Mouse (Mus musculus): ENCODE data around the gene Pecam1.

Gene Pecam1

GRCm38 (mm10) chr11:106751039-106752018 is 901 bp upstream of the Pecam1 start, which contains the start of gene Milr1:
Milr1 (plus strand) TSS chr11:106751226.
- TF ChIP-seq GATA4 (IDR thresholded peaks at IDR 0.05; ENCODE audit: insufficient replicate concordance, low read length) = no peak

- no peak for TF ChIP-seq GATA4 (IDR thresholded peaks at IDR 0.05; ENCODE audit: insufficient replicate concordance, low read length)
These were observed 5.5 kb downstream of the Pecam1 start for GRCm38 (mm10) chr11:106744949-106745348.

GRCm38 (mm10) chr11:106742388-106742841 is 8.0 kb downstream of the Pecam1 start:
- no peak for TF ChIP-seq GATA4 (IDR thresholded peaks at IDR 0.05; ENCODE audit: insufficient replicate concordance, low read length)

GRCm38 (mm10) chr11:106741826-106742225 is 8.6 kb downstream of the Pecam1 start:
- no peak for TF ChIP-seq GATA4 (IDR thresholded peaks at IDR 0.05; ENCODE audit: insufficient replicate concordance, low read length)

- TF ChIP-seq GATA4 (IDR thresholded peaks at IDR 0.05; ENCODE audit: insufficient replicate concordance, low read length) = no peak
These were observed 9.2 kb downstream of the Pecam1 start for GRCm38 (mm10) chr11:106741232-106741631.

- no peak for TF ChIP-seq GATA4 (IDR thresholded peaks at IDR 0.05; ENCODE audit: insufficient replicate concordance, low read length)
These were observed 11.3 kb downstream of the Pecam1 start for GRCm38 (mm10) chr11:106739116-106739515.

GRCm38 (mm10) chr11:106737178-106737621 is 13.2 kb downstream of the Pecam1 start:
- TF ChIP-seq GATA4 (IDR thresholded peaks at IDR 0.05; ENCODE audit: insufficient replicate concordance, low read length) = no peak

GRCm38 (mm10) chr11:106736614-106737013 is 13.8 kb downstream of the Pecam1 start:
- TF ChIP-seq GATA4 (IDR thresholded peaks at IDR 0.05; ENCODE audit: insufficient replicate concordance, low read length) = no peak

GRCm38 (mm10) chr11:106730714-106731113 is 19.7 kb downstream of the Pecam1 start:
- no peak for TF ChIP-seq GATA4 (IDR thresholded peaks at IDR 0.05; ENCODE audit: insufficient replicate concordance, low read length)

GRCm38 (mm10) chr11:106729656-106730055 is 20.8 kb downstream of the Pecam1 start:
- no peak for TF ChIP-seq GATA4 (IDR thresholded peaks at IDR 0.05; ENCODE audit: insufficient replicate concordance, low read length)

GRCm38 (mm10) chr11:106728402-106729366 is 21.7 kb downstream of the Pecam1 start:
- TF ChIP-seq GATA4 (IDR thresholded peaks at IDR 0.05; ENCODE audit: insufficient replicate concordance, low read length) = peak; percentile 76

- TF ChIP-seq GATA4 (IDR thresholded peaks at IDR 0.05; ENCODE audit: insufficient replicate concordance, low read length) = no peak
These were observed 22.5 kb downstream of the Pecam1 start for GRCm38 (mm10) chr11:106727967-106728366.

- TF ChIP-seq GATA4 (IDR thresholded peaks at IDR 0.05; ENCODE audit: insufficient replicate concordance, low read length) = no peak
These were observed 26.1 kb downstream of the Pecam1 start for GRCm38 (mm10) chr11:106724176-106724915.

GRCm38 (mm10) chr11:106723611-106724125 is 26.8 kb downstream of the Pecam1 start:
- no peak for TF ChIP-seq GATA4 (IDR thresholded peaks at IDR 0.05; ENCODE audit: insufficient replicate concordance, low read length)

All from liver, adult (tissue).